Mouse (Mus musculus) E14TG2a.4 (cell line): ENCODE measurements around the gene Selenot.

Source experiments
- CTCF ChIP-seq: conservative IDR thresholded peaks from 2 replicates; pipeline ENCODE4 v1.5.1; 2014; ENCODE audit warnings: low read length
- NANOG ChIP-seq: IDR thresholded peaks from 2 replicates; pipeline ENCODE4 v1.6.1; 2014; ENCODE audit warnings: borderline replicate concordance, low read length, mixed read lengths

- TF ChIP-seq CTCF: no peak
- no peak for TF ChIP-seq NANOG
Observed at GRCm38 (mm10) chr3:58581530-58581929, 5.1 kb downstream of the Selenot start.
